In genomic region chr13:99499764-99500163, GRCm38 (mm10) we compare ENCODE assay signal across 23 mouse cellular contexts. TPM values are rescaled to one million over a fixed set of nuclear protein-coding genes. Genes with fewer than 3 reads are reported as not detected.
DNase-seq lines count a peak whose midpoint lies in the region; ATAC-seq and TF ChIP-seq lines count a peak whose summit lies in the region.
"Had no signal": no experiment of that assay in that cellular context is flagged by ENCODE, and none has a peak within 500 bp of the region (broad histone marks: within the 10 kb centered on the region; RNA-seq: fewer than 3 reads in every experiment).

No protein-coding gene starts in this region.

- H3K36me3 ChIP-seq in hindbrain, embryonic 12.5 days: peaks cover 24% of the 10 kb centered on the region
- peaks cover 69% of the 10 kb centered on the region for H3K36me3 ChIP-seq in hindbrain, embryonic 14.5 days (replicated peaks; ENCODE audit: control insufficient read depth, insufficient read depth)
- H3K36me3 ChIP-seq in neural tube, embryonic 14.5 days (ENCODE audit: control insufficient read depth, insufficient read depth, low read length): peaks cover 10% of the 10 kb centered on the region; the same call in 1 of the 2 replicates
- H3K36me3 ChIP-seq in neural tube, embryonic 15.5 days: peaks cover under 1% of the 10 kb centered on the region; the same call in 1 of the 2 replicates
- H3K36me3 ChIP-seq: embryonic facial prominence, embryonic 15.5 days; G1E had no signal

- no peak for TF ChIP-seq POLR2A in brain, embryonic 14.5 days (IDR thresholded peaks at IDR 0.05; ENCODE audit: borderline replicate concordance, extremely low read depth, insufficient read depth, insufficient read length, poor library complexity, severe bottlenecking)

- no peak overlapping the region for H3K4me2 ChIP-seq in hindbrain, embryonic 12.5 days (replicated peaks)
- H3K4me2 ChIP-seq in hindbrain, embryonic 14.5 days (replicated peaks): no peak overlapping the region
- H3K4me2 ChIP-seq in neural tube, embryonic 14.5 days (ENCODE audit: low read depth, low read length): no peak overlapping the region
- H3K4me2 ChIP-seq in neural tube, embryonic 15.5 days: no peak overlapping the region
- H3K4me2 ChIP-seq: embryonic facial prominence, embryonic 15.5 days; heart, embryonic 13.5 days; hindbrain, embryonic 15.5 days had no signal

- H3K4me3 ChIP-seq in hindbrain, embryonic 12.5 days: no peak overlapping the region
- no peak overlapping the region for H3K4me3 ChIP-seq in hindbrain, embryonic 14.5 days (replicated peaks; ENCODE audit: low read length)
- H3K4me3 ChIP-seq in neural tube, embryonic 14.5 days (ENCODE audit: low read depth, low read length): no peak overlapping the region
- H3K4me3 ChIP-seq in neural tube, embryonic 15.5 days (replicated peaks): no peak overlapping the region
- H3K4me3 ChIP-seq: embryonic facial prominence, embryonic 15.5 days; erythroblast, embryonic 14.5 days; gastrocnemius, adult 2 months; heart, embryonic 13.5 days; hindbrain, embryonic 15.5 days had no signal

- ATAC-seq in hindbrain, embryonic 12.5 days (ENCODE audit: low FRiP score): peak; percentile 49; the same call in 1 of the 2 replicates
- ATAC-seq in hindbrain, embryonic 14.5 days (ENCODE audit: low FRiP score): no peak
- ATAC-seq in neural tube, embryonic 14.5 days (ENCODE audit: low read depth): peak; percentile 31; the same call in 1 of the 2 replicates
- no peak for ATAC-seq in neural tube, embryonic 15.5 days (ENCODE audit: low FRiP score)
- ATAC-seq: activated CD4-positive, CD25-positive, alpha-beta regulatory T cell, adult 4 months had no signal

- no peaks in the 10 kb centered on the region for H3K27me3 ChIP-seq in hindbrain, embryonic 12.5 days
- H3K27me3 ChIP-seq in hindbrain, embryonic 14.5 days (ENCODE audit: control insufficient read depth, insufficient read depth, low read length): no peaks in the 10 kb centered on the region
- H3K27me3 ChIP-seq in neural tube, embryonic 14.5 days (ENCODE audit: control insufficient read depth, insufficient read depth, low read length): no peaks in the 10 kb centered on the region
- no peaks in the 10 kb centered on the region for H3K27me3 ChIP-seq in neural tube, embryonic 15.5 days (replicated peaks)
- H3K27me3 ChIP-seq: embryonic facial prominence, embryonic 15.5 days; heart, embryonic 13.5 days; hindbrain, embryonic 15.5 days had no signal

- no peak for DNase-seq in hindbrain, embryonic 14.5 days (ENCODE audit: low spot score)
- DNase-seq in brain, embryonic 14.5 days (ENCODE audit: low read depth): peak; percentile 62
- DNase-seq in adrenal gland, postnatal 4 days (ENCODE audit: low spot score in 2 of 2): no peak
- DNase-seq in spleen, postnatal 36 days (ENCODE audit: low spot score in 2 of 2): no peak
- DNase-seq: adrenal gland, postnatal 14 days; cerebellum, adult 2 months; cerebellum, postnatal 10 days; embryo, embryonic 11 days; gastrocnemius, adult 2 months; gastrocnemius, postnatal 25 days; heart, postnatal 4 days; kidney, adult 11 months; kidney, adult 9 months had no signal

- 0 out of 2 replicates have a peak overlapping the region, but pooled peaks have one; percentile 1 for H3K27ac ChIP-seq in hindbrain, embryonic 12.5 days
- no peak overlapping the region for H3K27ac ChIP-seq in hindbrain, embryonic 14.5 days
- H3K27ac ChIP-seq in neural tube, embryonic 14.5 days (ENCODE audit: low read depth, low read length): no peak overlapping the region
- H3K27ac ChIP-seq in neural tube, embryonic 15.5 days (replicated peaks): no peak overlapping the region
- H3K27ac ChIP-seq: embryonic facial prominence, embryonic 15.5 days; gastrocnemius, adult 2 months; heart, embryonic 13.5 days; hindbrain, embryonic 15.5 days had no signal

- no peaks in the 10 kb centered on the region for H3K9me3 ChIP-seq in hindbrain, embryonic 12.5 days (replicated peaks)
- no peaks in the 10 kb centered on the region for H3K9me3 ChIP-seq in hindbrain, embryonic 14.5 days (ENCODE audit: control insufficient read depth, low read length)
- H3K9me3 ChIP-seq in neural tube, embryonic 14.5 days (ENCODE audit: control insufficient read depth, low read length): no peaks in the 10 kb centered on the region
- no peaks in the 10 kb centered on the region for H3K9me3 ChIP-seq in neural tube, embryonic 15.5 days (replicated peaks)
- H3K9me3 ChIP-seq: embryonic facial prominence, embryonic 15.5 days; heart, embryonic 13.5 days; hindbrain, embryonic 15.5 days had no signal

- WGBS in hindbrain, embryonic 12.5 days: 61% methylated on average over 9 of the region's 9 CpGs
- 35% methylated on average over 9 of the region's 9 CpGs for WGBS in hindbrain, embryonic 14.5 days
- WGBS in neural tube, embryonic 14.5 days: 36% methylated on average over 9 of the region's 9 CpGs
- WGBS in neural tube, embryonic 15.5 days: 34% methylated on average over 9 of the region's 9 CpGs

- H3K9ac ChIP-seq in hindbrain, embryonic 12.5 days: no peak overlapping the region
- H3K9ac ChIP-seq in hindbrain, embryonic 14.5 days: no peak overlapping the region
- no peak overlapping the region for H3K9ac ChIP-seq in neural tube, embryonic 14.5 days (replicated peaks; ENCODE audit: low read depth, low read length)
- H3K9ac ChIP-seq in neural tube, embryonic 15.5 days (replicated peaks): no peak overlapping the region
- H3K9ac ChIP-seq: embryonic facial prominence, embryonic 15.5 days; heart, embryonic 13.5 days; hindbrain, embryonic 15.5 days had no signal

- peaks cover 59% of the 10 kb centered on the region for H3K4me1 ChIP-seq in hindbrain, embryonic 12.5 days
- H3K4me1 ChIP-seq in hindbrain, embryonic 14.5 days (replicated peaks; ENCODE audit: control insufficient read depth, insufficient read depth, low read length): peaks cover 56% of the 10 kb centered on the region
- peaks cover 43% of the 10 kb centered on the region for H3K4me1 ChIP-seq in neural tube, embryonic 14.5 days (ENCODE audit: control insufficient read depth, insufficient read depth, low read length)
- H3K4me1 ChIP-seq in neural tube, embryonic 15.5 days: peaks cover 61% of the 10 kb centered on the region

- TF ChIP-seq CTCF in brain, embryonic 14.5 days (IDR thresholded peaks at IDR 0.05; ENCODE audit: borderline replicate concordance, extremely low read depth, insufficient read depth, insufficient read length): no peak

RNA-seq across cellular contexts. Expression of gene Map1b, which starts 16.6 kb away (rescaled TPM):
- polyA plus RNA-seq in hindbrain, embryonic 12.5 days (2016; fragmentation: Nextera tagmentation; extraction: Ambion mirVana): 1,280 and 1,328 TPM in 2 replicates
- 2,185 and 2,283 TPM in 2 replicates for polyA plus RNA-seq in hindbrain, embryonic 14.5 days (2014; fragmentation: Nextera tagmentation; extraction: Ambion mirVana)
- polyA plus RNA-seq in neural tube, embryonic 14.5 days (2014; fragmentation: Nextera tagmentation; extraction: Ambion mirVana): 1,731 and 2,267 TPM in 2 replicates
- polyA plus RNA-seq in neural tube, embryonic 15.5 days (2015; fragmentation: Nextera tagmentation; extraction: Ambion mirVana): 1,470 and 1,697 TPM in 2 replicates
- 124 and 338 TPM in 2 replicates for polyA plus RNA-seq in brain, embryonic 14.5 days (2012; rRNA removed)
- total RNA-seq in adrenal gland, postnatal 4 days (2021): 100 to 1,000 TPM in 1 of 2 experiments, 10 to 100 TPM in 1; 76.1 to 106 TPM
- total RNA-seq: common myeloid progenitor, adult 5-6 weeks had no signal
- polyA plus RNA-seq: erythroblast, embryonic 14.5 days; G1E had no signal

Comparison
In these comparisons a context has a peak if more than half of its experiments do, and no peak if none do; other contexts are left out.
1. ATAC-seq: peak in hindbrain, embryonic 12.5 days (single experiment) and neural tube, embryonic 14.5 days (single experiment); none in hindbrain, embryonic 14.5 days (single experiment) and neural tube, embryonic 15.5 days (single experiment).